Mouse (Mus musculus) ES-Bruce4 (cell line): ENCODE results near the gene Dst.

ENCODE experiments used
- CTCF ChIP-seq: IDR thresholded peaks from one replicate; pipeline ENCODE4 v1.8.1; 2011; ENCODE audit warnings: low read depth, low read length
- POLR2A ChIP-seq: IDR thresholded peaks from one replicate; pipeline ENCODE4 v1.8.1; 2011; ENCODE audit warnings: low read length; ENCODE audit not compliant: insufficient read depth

DNA sequence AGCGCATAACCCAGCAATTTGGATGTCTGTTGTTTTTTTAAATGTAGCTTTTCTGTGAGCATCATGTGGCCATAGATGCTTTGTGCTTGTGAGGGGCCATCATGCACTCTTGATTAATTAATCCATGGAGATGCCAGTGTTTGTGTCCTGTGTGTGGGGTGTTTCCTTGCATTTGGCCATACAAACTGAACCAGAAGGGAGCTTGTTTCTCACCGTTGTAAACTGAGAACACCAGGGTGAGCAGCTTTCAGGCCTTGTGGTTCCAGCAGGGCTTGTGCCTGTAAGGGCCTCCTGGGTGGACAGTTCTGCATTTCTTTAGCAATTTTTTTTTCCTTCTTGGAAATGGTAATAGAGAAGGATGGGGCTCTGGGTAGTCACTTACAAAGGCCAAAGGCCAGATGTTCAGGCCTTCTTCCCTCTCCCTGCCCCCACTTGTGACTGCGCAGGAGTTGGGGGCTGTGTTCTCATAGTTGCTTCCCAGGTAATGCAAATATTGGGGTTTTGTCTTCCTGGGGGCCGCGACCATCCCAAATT, 98.9 kb downstream of the Dst start:
- no peak for TF ChIP-seq POLR2A
- TF ChIP-seq CTCF: no peak
